Comparison of ENCODE assay signal across 21 mouse cellular contexts in the genomic region with DNA sequence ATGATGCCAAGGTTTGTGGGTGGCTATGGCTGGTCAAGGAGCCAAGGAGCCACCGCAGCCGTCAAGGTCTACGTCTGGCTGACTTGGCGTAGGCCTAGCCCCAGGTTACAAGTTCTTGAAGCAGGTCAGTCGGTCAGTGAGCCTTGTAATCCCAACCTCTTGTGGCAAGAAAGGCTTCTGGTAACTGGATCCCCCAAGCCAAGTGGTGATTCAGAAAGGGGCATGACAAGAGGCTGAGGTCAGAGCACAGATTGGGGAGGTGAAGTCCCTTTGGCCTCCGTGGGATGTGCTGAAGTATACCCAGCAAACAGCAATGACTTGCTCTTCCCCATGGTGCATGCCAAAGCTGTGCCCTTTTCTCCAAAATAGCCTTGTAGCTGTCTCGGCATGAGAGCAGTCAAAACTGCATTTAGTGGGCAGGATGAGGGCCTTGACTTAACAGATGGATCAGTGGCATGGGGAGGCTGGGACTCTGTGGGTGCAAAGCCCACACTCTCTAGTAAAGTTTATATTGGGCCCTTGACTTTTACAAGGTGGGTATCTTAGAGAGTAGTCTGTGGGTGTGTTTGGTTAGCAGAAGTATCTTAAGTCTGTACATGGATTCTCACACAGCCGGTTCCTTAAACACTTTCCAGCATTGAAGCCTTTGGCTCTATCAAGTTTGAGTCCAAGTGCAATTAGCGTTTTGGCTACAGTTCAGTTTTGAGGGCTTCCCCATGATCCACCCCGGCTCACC. TPM values are rescaled to one million over a fixed set of nuclear protein-coding genes. Genes with fewer than 3 reads are reported as not detected.
A peak's percentile ranks its signal among the peaks of the same experiment; 100 is the strongest.
DNase-seq lines count a peak whose midpoint lies in the region; ATAC-seq lines count a peak whose summit lies in the region.
"Had no signal": no experiment of that assay in that cellular context is flagged by ENCODE, and none has a peak within 500 bp of the region (broad histone marks: within the 10 kb centered on the region; RNA-seq: fewer than 3 reads in every experiment).

No protein-coding gene starts in this region.

- H3K4me3 ChIP-seq in heart, embryonic 10.5 days = no peak overlapping the region
- H3K4me3 ChIP-seq in neural tube, embryonic 14.5 days (ENCODE audit: low read depth, low read length) = no peak overlapping the region
- no peak overlapping the region for H3K4me3 ChIP-seq in neural tube, embryonic 15.5 days (replicated peaks)
- no peak overlapping the region for H3K4me3 ChIP-seq in embryonic facial prominence, embryonic 13.5 days
- H3K4me3 ChIP-seq: heart, adult 2 months had no signal

- no peak overlapping the region for H3K9ac ChIP-seq in neural tube, embryonic 14.5 days (replicated peaks; ENCODE audit: low read depth, low read length)
- no peak overlapping the region for H3K9ac ChIP-seq in neural tube, embryonic 15.5 days (replicated peaks)
- H3K9ac ChIP-seq in embryonic facial prominence, embryonic 13.5 days = no peak overlapping the region
- H3K9ac ChIP-seq: embryonic facial prominence, embryonic 15.5 days; midbrain, embryonic 12.5 days had no signal

- no peak for DNase-seq in heart, embryonic 10.5 days (ENCODE audit: low spot score)
- no peak for DNase-seq in heart, adult 11 months
- DNase-seq in skeletal muscle tissue, adult 2 months (ENCODE audit: low read depth, low spot score) = peak; percentile 86
- no peak for DNase-seq in lung, postnatal 10 days
- DNase-seq: cerebellum, adult 2 months; heart, adult 2 months; kidney, adult 18-20 months; layer of hippocampus, adult 9-11 months; right cerebral cortex, postnatal 14 days; thymus, postnatal 25 days had no signal

- ATAC-seq in neural tube, embryonic 14.5 days (ENCODE audit: low read depth) = no peak
- ATAC-seq in neural tube, embryonic 15.5 days (ENCODE audit: low FRiP score) = no peak
- ATAC-seq in embryonic facial prominence, embryonic 13.5 days (ENCODE audit: insufficient number of reproducible peaks, insufficient read depth, low FRiP score, low TSS enrichment, low read depth) = no peak

- peak overlapping the region; percentile 53; the same call in 1 of the 2 replicates for H3K27ac ChIP-seq in heart, embryonic 10.5 days
- H3K27ac ChIP-seq in neural tube, embryonic 14.5 days (ENCODE audit: low read depth, low read length) = no peak overlapping the region
- no peak overlapping the region for H3K27ac ChIP-seq in neural tube, embryonic 15.5 days (replicated peaks)
- peak overlapping the region; percentile 45 for H3K27ac ChIP-seq in embryonic facial prominence, embryonic 13.5 days
- H3K27ac ChIP-seq: embryonic facial prominence, embryonic 15.5 days; heart, adult 2 months; hindbrain, embryonic 13.5 days; macrophage; midbrain, embryonic 12.5 days had no signal

- no peaks in the 10 kb centered on the region for H3K36me3 ChIP-seq in heart, embryonic 10.5 days
- no peaks in the 10 kb centered on the region for H3K36me3 ChIP-seq in neural tube, embryonic 14.5 days (ENCODE audit: control insufficient read depth, insufficient read depth, low read length)
- no peaks in the 10 kb centered on the region for H3K36me3 ChIP-seq in neural tube, embryonic 15.5 days
- no peaks in the 10 kb centered on the region for H3K36me3 ChIP-seq in embryonic facial prominence, embryonic 13.5 days
- H3K36me3 ChIP-seq: embryonic facial prominence, embryonic 15.5 days; forebrain, embryonic 10.5 days; G1E; hindbrain, embryonic 13.5 days; midbrain, embryonic 12.5 days had no signal

- no peaks in the 10 kb centered on the region for H3K9me3 ChIP-seq in heart, embryonic 10.5 days
- H3K9me3 ChIP-seq in neural tube, embryonic 14.5 days (ENCODE audit: control insufficient read depth, low read length) = no peaks in the 10 kb centered on the region
- H3K9me3 ChIP-seq in neural tube, embryonic 15.5 days (replicated peaks) = no peaks in the 10 kb centered on the region
- H3K9me3 ChIP-seq in embryonic facial prominence, embryonic 13.5 days = no peaks in the 10 kb centered on the region
- H3K9me3 ChIP-seq: embryonic facial prominence, embryonic 15.5 days; forebrain, embryonic 10.5 days; G1E; hindbrain, embryonic 13.5 days; midbrain, embryonic 12.5 days had no signal

- H3K4me1 ChIP-seq in heart, embryonic 10.5 days = peaks cover 39% of the 10 kb centered on the region
- H3K4me1 ChIP-seq in neural tube, embryonic 14.5 days (ENCODE audit: control insufficient read depth, insufficient read depth, low read length) = peaks cover 5% of the 10 kb centered on the region; the same call in 1 of the 2 replicates
- peaks cover 11% of the 10 kb centered on the region for H3K4me1 ChIP-seq in neural tube, embryonic 15.5 days
- H3K4me1 ChIP-seq in embryonic facial prominence, embryonic 13.5 days = peaks cover 54% of the 10 kb centered on the region

- peak overlapping the region; percentile 48; the same call in 1 of the 2 replicates for H3K4me2 ChIP-seq in neural tube, embryonic 14.5 days (ENCODE audit: low read depth, low read length)
- no peak overlapping the region; the same call in 1 of the 2 replicates for H3K4me2 ChIP-seq in neural tube, embryonic 15.5 days
- H3K4me2 ChIP-seq in embryonic facial prominence, embryonic 13.5 days = no peak overlapping the region

- H3K27me3 ChIP-seq in heart, embryonic 10.5 days (ENCODE audit: insufficient read depth, poor library complexity, severe bottlenecking) = peaks cover 26% of the 10 kb centered on the region
- H3K27me3 ChIP-seq in neural tube, embryonic 14.5 days (ENCODE audit: control insufficient read depth, insufficient read depth, low read length) = no peaks in the 10 kb centered on the region
- peaks cover 3% of the 10 kb centered on the region; the same call in 1 of the 2 replicates for H3K27me3 ChIP-seq in neural tube, embryonic 15.5 days (replicated peaks)
- H3K27me3 ChIP-seq in embryonic facial prominence, embryonic 13.5 days = no peaks in the 10 kb centered on the region
- H3K27me3 ChIP-seq: embryonic facial prominence, embryonic 15.5 days had no signal

- WGBS in heart, embryonic 10.5 days = 84% methylated on average over 10 of the region's 10 CpGs
- 93% methylated on average over 10 of the region's 10 CpGs for WGBS in neural tube, embryonic 14.5 days
- 90% methylated on average over 10 of the region's 10 CpGs for WGBS in neural tube, embryonic 15.5 days
- 73% methylated on average over 10 of the region's 10 CpGs for WGBS in embryonic facial prominence, embryonic 13.5 days

RNA-seq across cellular contexts. Expression of a gene that starts 28.8 kb away (rescaled TPM):
- polyA plus RNA-seq in heart, embryonic 10.5 days (2016; fragmentation: Nextera tagmentation; extraction: Ambion mirVana) = 0.12 and 0.15 TPM in 2 replicates
- 0.17 TPM in 1 of 2 replicates, not detected in the other for polyA plus RNA-seq in neural tube, embryonic 14.5 days (2014; fragmentation: Nextera tagmentation; extraction: Ambion mirVana)
- polyA plus RNA-seq in neural tube, embryonic 15.5 days (2015; fragmentation: Nextera tagmentation; extraction: Ambion mirVana) = 0.15 and 0.22 TPM in 2 replicates
- 0.31 TPM in 1 of 2 replicates, not detected in the other for polyA plus RNA-seq in embryonic facial prominence, embryonic 13.5 days (2015; fragmentation: Nextera tagmentation; extraction: Ambion mirVana)
- polyA plus RNA-seq: cerebellum, adult 2 months; embryonic facial prominence, embryonic 15.5 days; forebrain, embryonic 10.5 days; G1E; liver, adult 2 months; lung, embryonic 14.5 days; macrophage; midbrain, embryonic 12.5 days had no signal

Comparison
In these comparisons a context has a peak if more than half of its experiments do, and no peak if none do; other contexts are left out.
1. H3K27ac ChIP-seq: peak in heart, embryonic 10.5 days (single experiment) and embryonic facial prominence, embryonic 13.5 days (single experiment); none in neural tube, embryonic 14.5 days (single experiment) and neural tube, embryonic 15.5 days (single experiment).